Mouse (Mus musculus) cortical plate, adult 2 months (tissue): ENCODE results near the gene Rsf1.

ENCODE experiments used
- CTCF ChIP-seq: fragments of 200-500 bp; IDR thresholded peaks from 2 replicates; pipeline ENCODE4 v1.5.1; 2011; ENCODE audit warnings: mild to moderate bottlenecking, control low read depth, low read length; ENCODE audit not compliant: insufficient read depth; ENCODE audit errors: extremely low read depth
- POLR2A ChIP-seq: fragments of 200-500 bp; IDR thresholded peaks from 2 replicates; pipeline ENCODE4 v1.6.1; 2011; ENCODE audit warnings: mild to moderate bottlenecking, low read length, control low read depth; ENCODE audit not compliant: insufficient read depth; ENCODE audit errors: extremely low read depth

- TF ChIP-seq CTCF = no peak
- TF ChIP-seq POLR2A = no peak
These were observed 161.3 kb downstream of the Rsf1 start for GRCm38 (mm10) chr7:97740948-97741347.
